Mouse (Mus musculus) G1E (cell line): ENCODE results near the gene Cldn24.

Experiments used
- CTCF ChIP-seq: IDR thresholded peaks from 2 replicates; pipeline ENCODE4 v1.5.1; 2012; ENCODE audit warnings: low read depth, low read length, inconsistent platforms, mixed read lengths
- GATA1 ChIP-seq: IDR thresholded peaks from 2 replicates; pipeline ENCODE4 v1.6.1; 2012; ENCODE audit warnings: borderline replicate concordance, low read length, inconsistent platforms, mixed read lengths

GRCm38 (mm10) chr8:47845956-47846355, 24.0 kb downstream of the Cldn24 start:
- TF ChIP-seq CTCF (no peak), GATA1 (no peak)
